Mouse (Mus musculus): ENCODE results near the gene Scaper.
A peak's percentile ranks its signal among the peaks of the same experiment; 100 is the strongest.

DNA sequence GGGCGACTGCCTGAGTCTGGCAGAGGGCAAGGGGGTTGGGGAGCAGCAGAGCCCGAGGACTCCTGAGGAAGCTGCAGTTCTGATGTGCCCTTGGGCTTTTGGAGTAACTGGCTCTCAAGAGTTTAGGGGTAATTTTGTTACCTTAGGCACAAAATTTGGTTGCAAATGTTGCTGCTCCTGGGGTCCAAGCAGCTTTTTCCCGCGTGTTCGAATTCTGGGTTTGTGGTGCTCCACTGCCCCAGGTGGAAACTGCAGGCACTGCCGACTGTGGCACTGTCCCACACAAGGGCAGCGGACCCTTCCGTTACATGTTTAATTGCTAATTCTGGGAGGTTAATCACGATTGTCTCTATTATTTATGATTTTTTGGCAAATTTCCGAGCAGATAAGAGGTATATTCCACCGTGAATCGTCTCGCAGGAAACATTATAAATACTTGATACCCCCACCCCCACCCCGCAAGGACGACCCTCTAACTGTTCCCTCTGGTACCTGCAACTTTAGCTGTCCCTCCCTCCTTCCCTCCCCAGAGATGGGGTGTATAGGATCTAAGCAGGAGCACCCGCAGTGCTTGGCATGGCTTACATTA is 388.5 kb downstream of the Scaper start:
- TF ChIP-seq CTCF (IDR thresholded peaks at IDR 0.05; ENCODE audit: low read depth) (0 out of 2 replicates have a peak, but pooled peaks have one; percentile 38), EP300 (IDR thresholded peaks at IDR 0.05; ENCODE audit: low read depth) (no peak)

Data from liver, embryonic 14.5 days (tissue).